Mouse (Mus musculus): ENCODE results near the gene Ube2n. TPM values are rescaled to one million over a fixed set of nuclear protein-coding genes. Genes with fewer than 3 reads are reported as not detected.

The Ube2n gene
- total and polyA plus RNA-seq, 3 experiments = 80.6 to 571 (median 212) TPM

DNA sequence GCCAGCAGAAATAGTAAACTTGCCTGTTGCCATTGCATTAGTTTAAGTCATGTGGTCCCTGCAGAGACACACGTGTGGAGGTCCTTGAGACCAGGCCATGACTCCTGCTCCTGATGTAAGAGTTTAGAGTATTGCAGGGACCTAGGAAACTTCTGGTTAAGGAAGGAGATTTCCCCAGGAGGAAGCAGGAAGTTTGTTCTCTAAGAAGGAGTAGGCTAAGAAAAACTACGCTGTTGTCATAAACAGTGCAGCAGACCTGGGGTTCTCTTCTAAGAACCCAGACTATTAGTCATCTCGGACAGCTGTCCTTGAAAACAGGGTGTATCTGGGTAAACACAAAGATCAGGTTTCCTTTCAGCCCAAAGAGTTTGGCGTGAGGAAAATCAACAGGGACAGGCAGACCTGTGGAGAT lies 49.5 kb upstream of the Ube2n start:
- H3K36me3 ChIP-seq (ENCODE audit: control insufficient read depth in 1 of 2, insufficient read depth in 2 of 2, low read length in 2 of 2) = peaks cover 0 to 9% of the 10 kb centered on the region in 2 experiments; a peak in 2 of 4 replicates
- no peaks in the 10 kb centered on the region for H3K79me2 ChIP-seq (ENCODE audit: control insufficient read depth, insufficient read depth, low read length, poor library complexity)
- DNase-seq (ENCODE audit: low read depth, low spot score) = no peak
- no peak overlapping the region for H3K27ac ChIP-seq (ENCODE audit: control insufficient read depth, low read depth, low read length)
- TF ChIP-seq GATA1 (IDR thresholded peaks at IDR 0.05; ENCODE audit: low read depth, low read length) = no peak
- no peak for TF ChIP-seq E2F4 (IDR thresholded peaks at IDR 0.05; ENCODE audit: borderline replicate concordance, low read depth, low read length)
- TF ChIP-seq MYB (IDR thresholded peaks at IDR 0.05; ENCODE audit: low read depth, low read length) = no peak
- no peak for TF ChIP-seq MAX (IDR thresholded peaks at IDR 0.05; ENCODE audit: low read length)
- TF ChIP-seq MXI1 (IDR thresholded peaks at IDR 0.05; ENCODE audit: low read depth, low read length) = no peak
- no peak for TF ChIP-seq NELFE (IDR thresholded peaks at IDR 0.05; ENCODE audit: low read depth, low read length)
- TF ChIP-seq UBTF (IDR thresholded peaks at IDR 0.05; ENCODE audit: borderline replicate concordance, insufficient read depth, low read depth, low read length) = no peak
- TF ChIP-seq POLR2AphosphoS5 (IDR thresholded peaks at IDR 0.05; ENCODE audit: borderline replicate concordance, low read depth, low read length) = no peak
- TF ChIP-seq EP300 (IDR thresholded peaks at IDR 0.05; ENCODE audit: low read depth in 1 of 2, low read length in 2 of 2) = no peak
- TF ChIP-seq CHD1 (IDR thresholded peaks at IDR 0.05; ENCODE audit: low read depth, low read length) = no peak
- no peak for TF ChIP-seq USF1 (IDR thresholded peaks at IDR 0.05; ENCODE audit: low read depth, low read length)
- TF ChIP-seq BHLHE40 (IDR thresholded peaks at IDR 0.05; ENCODE audit: borderline replicate concordance, low read depth, low read length) = no peak
- no peak for TF ChIP-seq CHD2 (IDR thresholded peaks at IDR 0.05; ENCODE audit: low read length)
- no peak for TF ChIP-seq MAFK (IDR thresholded peaks at IDR 0.05; ENCODE audit: borderline replicate concordance, low read depth, low read length)
- no peak for TF ChIP-seq GABPA (IDR thresholded peaks at IDR 0.05; ENCODE audit: low read depth, low read length)
- TF ChIP-seq MYC (IDR thresholded peaks at IDR 0.05; ENCODE audit: low read depth, low read length) = no peak
- no peak for TF ChIP-seq POLR2AphosphoS2 (IDR thresholded peaks at IDR 0.05; ENCODE audit: low read length)
- no peak for TF ChIP-seq TBP (IDR thresholded peaks at IDR 0.05; ENCODE audit: low read depth, low read length)
- no peak for TF ChIP-seq MEF2A (IDR thresholded peaks at IDR 0.05; ENCODE audit: extremely low read depth, insufficient replicate concordance, low read depth, low read length, poor library complexity, severe bottlenecking)
- H3K4me3 ChIP-seq (ENCODE audit: control insufficient read depth in 1 of 2, insufficient read depth in 1 of 2, low read depth in 2 of 2, low read length in 2 of 2) = no peak overlapping the region
- H3K9me3 ChIP-seq (replicated peaks; ENCODE audit: insufficient read depth, low read length) = no peaks in the 10 kb centered on the region
- H3K9ac ChIP-seq (ENCODE audit: control insufficient read depth, low read depth, low read length, poor library complexity, severe bottlenecking) = no peak overlapping the region
- H3K27me3 ChIP-seq (ENCODE audit: control insufficient read depth in 1 of 2, insufficient read depth in 2 of 2, low read length in 2 of 2) = no peaks in the 10 kb centered on the region
- H3K4me1 ChIP-seq (ENCODE audit: control insufficient read depth in 1 of 2, insufficient read depth in 2 of 2, low read length in 2 of 2) = peaks cover 0 to 8% of the 10 kb centered on the region in 2 experiments; a peak in 3 of 4 replicates

DNA sequence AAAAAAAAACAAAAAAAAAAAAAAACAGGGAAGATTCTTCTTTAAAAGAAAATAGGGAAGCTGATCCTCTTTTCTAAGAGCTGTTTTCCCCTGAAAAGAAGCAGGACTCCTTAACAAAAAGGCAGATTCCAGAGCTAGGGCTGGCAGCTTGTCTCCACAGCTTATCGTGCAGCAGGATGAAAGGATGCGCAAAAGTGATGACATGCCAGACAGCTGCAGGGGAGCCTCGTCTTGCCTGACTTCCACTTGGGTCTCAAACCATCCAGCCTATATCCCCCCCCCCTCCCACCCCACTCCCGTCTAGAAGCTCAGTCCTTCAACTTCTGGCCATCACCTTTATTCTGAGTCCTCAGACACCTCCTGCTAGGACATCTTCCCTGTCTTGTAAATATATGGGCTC lies 46.1 kb upstream of the Ube2n start:
- Histone ChIP-seq H3K27ac (ENCODE audit: control insufficient read depth, low read depth, low read length) (no peak overlapping the region), H3K36me3 (ENCODE audit: control insufficient read depth in 1 of 2, insufficient read depth in 2 of 2, low read length in 2 of 2) (no peaks in the 10 kb centered on the region), H3K79me2 (ENCODE audit: control insufficient read depth, insufficient read depth, low read length, poor library complexity) (no peaks in the 10 kb centered on the region), H3K27me3 (ENCODE audit: control insufficient read depth in 1 of 2, insufficient read depth in 2 of 2, low read length in 2 of 2) (no peaks in the 10 kb centered on the region), H3K9me3 (replicated peaks; ENCODE audit: insufficient read depth, low read length) (no peaks in the 10 kb centered on the region), H3K4me3 (ENCODE audit: control insufficient read depth in 1 of 2, insufficient read depth in 1 of 2, low read depth in 2 of 2, low read length in 2 of 2) (no peak overlapping the region), H3K9ac (ENCODE audit: control insufficient read depth, low read depth, low read length, poor library complexity, severe bottlenecking) (no peak overlapping the region), H3K4me1 (ENCODE audit: control insufficient read depth in 1 of 2, insufficient read depth in 2 of 2, low read length in 2 of 2) (no peaks in the 10 kb centered on the region)
- TF ChIP-seq KAT2A (conservative IDR thresholded peaks at IDR 0.05; ENCODE audit: low read depth, low read length) (no peak), ZNF384 (IDR thresholded peaks at IDR 0.05; ENCODE audit: low read depth, low read length) (0 out of 2 replicates have a peak, but pooled peaks have one; percentile 0), TCF12 (IDR thresholded peaks at IDR 0.05; ENCODE audit: low read depth, low read length) (no peak)
- DNase-seq (ENCODE audit: low read depth, low spot score) = no peak

Data from MEL (cell line).